Comparison of ENCODE assay signal across 9 mouse cellular contexts in the genomic region with DNA sequence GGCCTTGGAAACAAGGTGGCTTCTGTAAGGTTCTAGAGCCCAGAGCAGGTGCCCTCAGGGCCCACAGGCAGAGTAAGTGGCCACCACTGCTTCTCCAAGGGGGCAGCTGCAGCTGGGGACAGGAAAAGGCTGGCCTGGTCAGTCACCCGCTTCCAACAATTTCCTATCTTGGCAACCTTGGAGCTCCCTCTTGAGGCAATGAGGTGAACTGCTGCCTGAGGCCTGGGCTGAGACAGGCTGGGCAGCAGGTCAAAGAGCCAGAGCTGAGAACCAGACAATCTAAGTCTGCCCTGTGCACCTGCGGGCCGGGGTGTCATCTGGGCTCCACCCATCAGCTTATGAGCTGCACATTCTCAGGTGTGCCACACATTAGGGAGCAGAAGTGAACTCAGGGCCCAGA. TPM values are rescaled to one million over a fixed set of nuclear protein-coding genes. Genes with fewer than 3 reads are reported as not detected.
A peak's percentile ranks its signal among the peaks of the same experiment; 100 is the strongest.
DNase-seq lines count a peak whose midpoint lies in the region; ATAC-seq and TF ChIP-seq lines count a peak whose summit lies in the region.
"Had no signal": no experiment of that assay in that cellular context is flagged by ENCODE, and none has a peak within 500 bp of the region (broad histone marks: within the 10 kb centered on the region; RNA-seq: fewer than 3 reads in every experiment).

No protein-coding gene starts in this region.

- no peaks in the 10 kb centered on the region for H3K79me2 ChIP-seq in CH12.LX (replicated peaks; ENCODE audit: control insufficient read depth, extremely low read depth, insufficient read depth, poor library complexity, severe bottlenecking)

- no peak overlapping the region for H3K27ac ChIP-seq in CH12.LX (ENCODE audit: insufficient read depth, low read depth)
- no peak overlapping the region for H3K27ac ChIP-seq in embryonic facial prominence, embryonic 11.5 days (replicated peaks; ENCODE audit: low read depth, low read length)
- H3K27ac ChIP-seq in heart, embryonic 13.5 days (replicated peaks): no peak overlapping the region
- H3K27ac ChIP-seq in liver, embryonic 16.5 days (ENCODE audit: low read length): no peak overlapping the region
- H3K27ac ChIP-seq: lung, embryonic 15.5 days had no signal

- 0 out of 2 replicates have a peak, but pooled peaks have one; percentile 52 for ATAC-seq in embryonic facial prominence, embryonic 11.5 days (replicated peaks; ENCODE audit: insufficient number of reproducible peaks, low FRiP score, low TSS enrichment, low read depth)
- no peak for ATAC-seq in heart, embryonic 13.5 days (ENCODE audit: extremely low read depth, insufficient number of reproducible peaks, low FRiP score, low TSS enrichment)
- peak; percentile 13; the same call in 1 of the 2 replicates for ATAC-seq in liver, embryonic 16.5 days (ENCODE audit: low read depth)

- H3K27me3 ChIP-seq in CH12.LX (replicated peaks): peaks cover 28% of the 10 kb centered on the region
- H3K27me3 ChIP-seq in embryonic facial prominence, embryonic 11.5 days (ENCODE audit: control insufficient read depth, insufficient read depth, low read length): no peaks in the 10 kb centered on the region
- H3K27me3 ChIP-seq in heart, embryonic 13.5 days (replicated peaks): no peaks in the 10 kb centered on the region
- no peaks in the 10 kb centered on the region for H3K27me3 ChIP-seq in liver, embryonic 16.5 days (ENCODE audit: control insufficient read depth, insufficient read depth, low read depth, low read length)
- H3K27me3 ChIP-seq: lung, embryonic 15.5 days had no signal

- H3K36me3 ChIP-seq in CH12.LX (replicated peaks in 1 of 2; ENCODE audit: control insufficient read depth in 1 of 2, insufficient read depth in 1 of 2, low read length in 1 of 2): no peaks in the 10 kb centered on the region
- no peaks in the 10 kb centered on the region for H3K36me3 ChIP-seq in embryonic facial prominence, embryonic 11.5 days (replicated peaks; ENCODE audit: control insufficient read depth, insufficient read depth, low read depth, low read length)
- H3K36me3 ChIP-seq in heart, embryonic 13.5 days: no peaks in the 10 kb centered on the region
- H3K36me3 ChIP-seq in liver, embryonic 16.5 days (ENCODE audit: control insufficient read depth, insufficient read depth): no peaks in the 10 kb centered on the region
- H3K36me3 ChIP-seq: lung, embryonic 15.5 days had no signal

- H3K9me3 ChIP-seq in CH12.LX (replicated peaks; ENCODE audit: low read length): no peaks in the 10 kb centered on the region
- no peaks in the 10 kb centered on the region for H3K9me3 ChIP-seq in embryonic facial prominence, embryonic 11.5 days (replicated peaks; ENCODE audit: control insufficient read depth, low read length)
- no peaks in the 10 kb centered on the region for H3K9me3 ChIP-seq in heart, embryonic 13.5 days
- no peaks in the 10 kb centered on the region for H3K9me3 ChIP-seq in liver, embryonic 16.5 days (replicated peaks; ENCODE audit: control insufficient read depth, low read length)
- H3K9me3 ChIP-seq: lung, embryonic 15.5 days had no signal

- no peak for TF ChIP-seq EP300 in CH12.LX (IDR thresholded peaks at IDR 0.05; ENCODE audit: low read length)

- TF ChIP-seq RAD21 in CH12.LX (IDR thresholded peaks at IDR 0.05; ENCODE audit: low read depth, low read length): peak; percentile 89

- in situ Hi-C loops in CH12.LX (cut with MboI; ENCODE audit: low pct_ligation_motif_present, low pct_unique_long_range_greater_than_20kb, low sequenced_read_pairs): loop anchor here (5.0 kb wide), 1 partner anchor 46 kb away; no protein-coding TSS in a partner anchor

- TF ChIP-seq CTCF in CH12.LX (conservative IDR thresholded peaks at IDR 0.05 in 1 of 2, IDR thresholded peaks at IDR 0.05 in 1 of 2; ENCODE audit: low read depth in 2 of 2, low read length in 2 of 2): peak; percentile 87 to 93

- DNase-seq in CH12.LX (ENCODE audit: extremely low read depth): peak; percentile 57
- DNase-seq in adrenal gland, postnatal 14 days: peak; percentile 89
- DNase-seq in embryonic facial prominence, embryonic 11.5 days (ENCODE audit: low spot score): peak; percentile 84
- peak; percentile 89 to 90 for DNase-seq in kidney, postnatal 4 days
- peak; percentile 91 for DNase-seq in retina, embryonic 14.5 days (ENCODE audit: low spot score)
- peak; percentile 76 for DNase-seq in thymus, postnatal 25 days

- no peak overlapping the region for H3K4me3 ChIP-seq in CH12.LX (replicated peaks in 1 of 3; ENCODE audit: low read depth in 2 of 3, low read length in 2 of 3, poor library complexity in 1 of 3)
- H3K4me3 ChIP-seq in embryonic facial prominence, embryonic 11.5 days (ENCODE audit: low read depth, low read length): no peak overlapping the region
- no peak overlapping the region for H3K4me3 ChIP-seq in heart, embryonic 13.5 days
- no peak overlapping the region for H3K4me3 ChIP-seq in liver, embryonic 16.5 days (ENCODE audit: low read depth, low read length)
- H3K4me3 ChIP-seq: lung, embryonic 15.5 days had no signal

- dilution Hi-C loops in CH12.LX (cut with MboI; ENCODE audit: extremely low pct_ligation_motif_present, extremely low pct_unique_long_range_greater_than_20kb, low sequenced_read_pairs): no loop called here

- H3K9ac ChIP-seq in CH12.LX (ENCODE audit: insufficient read depth, low read depth): no peak overlapping the region
- no peak overlapping the region for H3K9ac ChIP-seq in embryonic facial prominence, embryonic 11.5 days (replicated peaks; ENCODE audit: low read length)
- H3K9ac ChIP-seq in heart, embryonic 13.5 days: peak overlapping the region; percentile 52; the same call in 1 of the 2 replicates
- H3K9ac ChIP-seq in liver, embryonic 16.5 days (ENCODE audit: low read depth, low read length): no peak overlapping the region
- H3K9ac ChIP-seq: lung, embryonic 15.5 days had no signal

- TF ChIP-seq POLR2A in CH12.LX (IDR thresholded peaks at IDR 0.05; ENCODE audit: low read depth, low read length): no peak

- H3K4me2 ChIP-seq in CH12.LX (ENCODE audit: insufficient read depth, low read depth, poor library complexity, severe bottlenecking): no peak overlapping the region
- no peak overlapping the region for H3K4me2 ChIP-seq in embryonic facial prominence, embryonic 11.5 days (ENCODE audit: low read depth, low read length)
- no peak overlapping the region for H3K4me2 ChIP-seq in heart, embryonic 13.5 days
- H3K4me2 ChIP-seq in liver, embryonic 16.5 days (ENCODE audit: low read depth, low read length): no peak overlapping the region
- H3K4me2 ChIP-seq: lung, embryonic 15.5 days had no signal

- 27% methylated on average over 3 of the region's 3 CpGs for WGBS in embryonic facial prominence, embryonic 11.5 days
- 14% methylated on average over 3 of the region's 3 CpGs for WGBS in heart, embryonic 13.5 days
- 4% methylated on average over 3 of the region's 3 CpGs for WGBS in liver, embryonic 16.5 days (ENCODE audit: insufficient replicate concordance)

- H3K4me1 ChIP-seq in CH12.LX (ENCODE audit: control insufficient read depth in 1 of 2, insufficient read depth in 2 of 2): peaks cover 0 to 7% of the 10 kb centered on the region in 2 experiments; a peak in 2 of 4 replicates
- no peaks in the 10 kb centered on the region for H3K4me1 ChIP-seq in embryonic facial prominence, embryonic 11.5 days (ENCODE audit: control insufficient read depth, insufficient read depth, low read length)
- no peaks in the 10 kb centered on the region for H3K4me1 ChIP-seq in heart, embryonic 13.5 days
- no peaks in the 10 kb centered on the region; the same call in 1 of the 2 replicates for H3K4me1 ChIP-seq in liver, embryonic 16.5 days (ENCODE audit: control insufficient read depth, low read depth, low read length)
- H3K4me1 ChIP-seq: lung, embryonic 15.5 days had no signal

RNA-seq across cellular contexts. Expression of a gene that starts 3.5 kb away (rescaled TPM):
- total RNA-seq in CH12.LX (2012; rRNA removed) (not detected in 2 replicates), CH12.LX (2014; rRNA removed) (not detected in 2 replicates)
- polyA plus RNA-seq in CH12.LX (2012; ENCODE audit: insufficient read length, low read depth): 0.06 and 0.08 TPM in 2 replicates
- total RNA-seq in adrenal gland, postnatal 14 days (2021): 2.4 and 3.8 TPM in 2 replicates
- 2.4 and 3.4 TPM in 2 replicates for polyA plus RNA-seq in embryonic facial prominence, embryonic 11.5 days (2014; fragmentation: Nextera tagmentation; extraction: Ambion mirVana)
- 7.2 and 9.3 TPM in 2 replicates for polyA plus RNA-seq in heart, embryonic 13.5 days (2015; fragmentation: Nextera tagmentation; extraction: Ambion mirVana)
- polyA plus RNA-seq in liver, embryonic 16.5 days (2015; fragmentation: Nextera tagmentation; extraction: Ambion mirVana): 3.1 and 3.2 TPM in 2 replicates

RNA-seq across cellular contexts. Expression of a gene that starts 18.7 kb away (rescaled TPM):
- not detected in 2 replicates for total RNA-seq in CH12.LX (2012; rRNA removed)
- not detected in 2 replicates for total RNA-seq in CH12.LX (2014; rRNA removed)
- not detected in 2 replicates for polyA plus RNA-seq in CH12.LX (2012; ENCODE audit: insufficient read length, low read depth)
- 0.41 TPM in 1 of 2 replicates, not detected in the other for total RNA-seq in adrenal gland, postnatal 14 days (2021)
- not detected in 2 replicates for polyA plus RNA-seq in embryonic facial prominence, embryonic 11.5 days (2014; fragmentation: Nextera tagmentation; extraction: Ambion mirVana)
- polyA plus RNA-seq in heart, embryonic 13.5 days (2015; fragmentation: Nextera tagmentation; extraction: Ambion mirVana): 0.13 TPM in 1 of 2 replicates, not detected in the other
- polyA plus RNA-seq in liver, embryonic 16.5 days (2015; fragmentation: Nextera tagmentation; extraction: Ambion mirVana): 0.07 TPM in 1 of 2 replicates, not detected in the other

RNA-seq across cellular contexts. Expression of a gene that starts 37.0 kb away (rescaled TPM):
- total RNA-seq in CH12.LX (2012; rRNA removed) (20.3 and 25.3 TPM in 2 replicates), CH12.LX (2014; rRNA removed) (22.3 and 24.3 TPM in 2 replicates)
- polyA plus RNA-seq in CH12.LX (2012; ENCODE audit: insufficient read length, low read depth): 24.4 and 26.1 TPM in 2 replicates
- 21.6 and 22.6 TPM in 2 replicates for total RNA-seq in adrenal gland, postnatal 14 days (2021)
- polyA plus RNA-seq in embryonic facial prominence, embryonic 11.5 days (2014; fragmentation: Nextera tagmentation; extraction: Ambion mirVana): 33.2 and 36.9 TPM in 2 replicates
- polyA plus RNA-seq in heart, embryonic 13.5 days (2015; fragmentation: Nextera tagmentation; extraction: Ambion mirVana): 18.7 and 26.2 TPM in 2 replicates
- polyA plus RNA-seq in liver, embryonic 16.5 days (2015; fragmentation: Nextera tagmentation; extraction: Ambion mirVana): 113 and 118 TPM in 2 replicates

RNA-seq across cellular contexts. Expression of a gene that starts 49.8 kb away (rescaled TPM):
- not detected in 2 replicates for total RNA-seq in CH12.LX (2012; rRNA removed)
- total RNA-seq in CH12.LX (2014; rRNA removed): not detected in 2 replicates
- polyA plus RNA-seq in CH12.LX (2012; ENCODE audit: insufficient read length, low read depth): not detected in 2 replicates
- total RNA-seq in adrenal gland, postnatal 14 days (2021): 0.22 and 0.30 TPM in 2 replicates
- polyA plus RNA-seq in embryonic facial prominence, embryonic 11.5 days (2014; fragmentation: Nextera tagmentation; extraction: Ambion mirVana): 0.06 and 0.13 TPM in 2 replicates
- 44.6 and 47.2 TPM in 2 replicates for polyA plus RNA-seq in heart, embryonic 13.5 days (2015; fragmentation: Nextera tagmentation; extraction: Ambion mirVana)
- polyA plus RNA-seq in liver, embryonic 16.5 days (2015; fragmentation: Nextera tagmentation; extraction: Ambion mirVana): 0.15 and 0.26 TPM in 2 replicates

RNA-seq across cellular contexts. Expression of a gene that starts 54.3 kb away (rescaled TPM):
- total RNA-seq in CH12.LX (2012; rRNA removed) (3,568 and 3,991 TPM in 2 replicates), CH12.LX (2014; rRNA removed) (4,012 and 4,053 TPM in 2 replicates)
- 3,250 and 3,563 TPM in 2 replicates for polyA plus RNA-seq in CH12.LX (2012; ENCODE audit: insufficient read length, low read depth)
- total RNA-seq in adrenal gland, postnatal 14 days (2021): 729 and 883 TPM in 2 replicates
- polyA plus RNA-seq in embryonic facial prominence, embryonic 11.5 days (2014; fragmentation: Nextera tagmentation; extraction: Ambion mirVana): 1,419 and 1,591 TPM in 2 replicates
- 944 and 956 TPM in 2 replicates for polyA plus RNA-seq in heart, embryonic 13.5 days (2015; fragmentation: Nextera tagmentation; extraction: Ambion mirVana)
- 727 and 769 TPM in 2 replicates for polyA plus RNA-seq in liver, embryonic 16.5 days (2015; fragmentation: Nextera tagmentation; extraction: Ambion mirVana)
